Mouse (Mus musculus) forebrain, embryonic 15.5 days (tissue): ENCODE measurements around the gene Bloc1s6. TPM values are rescaled to one million over a fixed set of nuclear protein-coding genes. Genes with fewer than 3 reads are reported as not detected.

Experiments
- ATAC-seq: fragments of 200-750 bp; cut with Nextera tagmentation; replicated peaks from 2 replicates; pipeline ENCODE4 v1.8.0; 2017; ENCODE audit warnings: mild to moderate bottlenecking, moderate TSS enrichment, moderate library complexity
- H3K27ac ChIP-seq: fragments of 300-500 bp; sonication (generic); replicated peaks from 2 replicates; pipeline ENCODE4 v1.5.1; 2015; ENCODE audit warnings: mild to moderate bottlenecking, inconsistent platforms
- H3K27me3 ChIP-seq: fragments of 300-500 bp; sonication (generic); 2 replicates; pipeline ENCODE4 v1.6.1; 2015; ENCODE audit warnings: inconsistent platforms
- H3K36me3 ChIP-seq: fragments of 300-500 bp; sonication (generic); 2 replicates; pipeline ENCODE4 v1.6.1; 2015; ENCODE audit warnings: mild to moderate bottlenecking, inconsistent platforms
- H3K4me1 ChIP-seq: fragments of 300-500 bp; sonication (generic); 2 replicates; pipeline ENCODE4 v1.6.1; 2015; ENCODE audit warnings: inconsistent platforms
- H3K4me2 ChIP-seq: fragments of 300-500 bp; sonication (generic); replicated peaks from 2 replicates; pipeline ENCODE4 v1.6.1; 2015; ENCODE audit warnings: mild to moderate bottlenecking, inconsistent platforms
- H3K4me3 ChIP-seq: fragments of 300-500 bp; sonication (generic); 2 replicates; pipeline ENCODE4 v1.5.1; 2015; ENCODE audit warnings: mild to moderate bottlenecking, inconsistent platforms
- H3K9ac ChIP-seq: fragments of 300-500 bp; sonication (generic); replicated peaks from 2 replicates; pipeline ENCODE4 v1.6.1; 2015; ENCODE audit warnings: mild to moderate bottlenecking, inconsistent platforms
- H3K9me3 ChIP-seq: fragments of 300-500 bp; sonication (generic); 2 replicates; pipeline ENCODE4 v1.6.1; 2016; ENCODE audit warnings: inconsistent platforms
- WGBS: fragments of 180-500 bp; shearing (Covaris S2); methylation state at CpG from one replicate; pipeline ENCODE4 v1.1.7; 2015; ENCODE audit warnings: mixed read lengths; 5-methylcytosine and 5-hydroxymethylcytosine counted together
- polyA plus RNA-seq: library from polyadenylated mRNA; unstranded; fragments of >200 nt; fragmentation: Nextera tagmentation; extraction: Ambion mirVana; gene quantifications from 2 replicates; pipeline ENCODE4 v1.2.1, GENCODE M21; 2015

The Bloc1s6 gene
- polyA plus RNA-seq: 89.0 and 89.4 TPM in 2 replicates

DNA sequence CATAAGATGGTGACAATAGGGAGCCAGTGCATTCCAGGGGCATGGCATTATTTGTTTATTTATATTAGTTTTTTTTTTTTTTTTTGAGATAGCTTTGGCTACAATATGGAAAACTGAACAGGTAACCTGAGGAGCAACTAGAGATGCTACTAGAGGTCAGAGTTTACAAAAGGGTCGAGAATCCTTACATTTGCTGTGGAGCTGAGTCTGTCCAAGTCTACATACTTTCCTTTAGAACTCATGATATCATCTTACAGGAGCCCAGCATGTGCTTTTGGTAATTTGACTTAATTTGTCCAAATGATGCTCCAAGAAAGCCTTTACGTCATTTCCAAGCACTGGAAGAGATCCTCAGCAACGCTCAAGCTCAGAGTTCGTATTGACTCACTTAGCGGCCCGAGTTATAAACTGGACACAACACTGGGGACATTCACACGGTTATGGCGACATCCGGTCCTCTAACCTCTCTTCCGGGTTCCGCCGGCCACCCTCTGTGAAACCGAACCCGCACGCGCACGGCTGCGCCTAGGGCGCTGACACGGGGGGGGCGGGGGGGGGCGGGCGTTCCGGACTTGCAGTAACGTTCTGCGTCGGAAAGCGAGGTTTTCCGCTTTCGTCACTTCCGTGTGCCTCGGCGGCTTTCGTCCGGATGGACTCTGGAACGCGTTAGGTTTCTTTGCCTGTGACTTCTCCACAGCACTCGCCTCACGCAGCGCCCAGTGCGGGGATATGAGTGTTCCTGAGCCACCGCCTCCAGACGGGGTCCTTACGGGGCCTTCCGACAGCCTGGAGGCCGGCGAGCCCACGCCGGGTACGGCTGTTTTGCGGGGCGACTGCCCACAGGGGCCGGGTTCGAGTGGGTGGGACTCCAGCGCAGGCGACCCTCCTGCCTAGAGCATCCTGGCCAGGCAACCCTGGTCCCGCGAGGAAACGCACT, at the start of gene Bloc1s6:
Bloc1s6 (plus strand) TSS at position 610 of the 937 bp plus-strand sequence.
- peaks cover 6% of the 10 kb centered on the region for H3K36me3 ChIP-seq
- peak; percentile 97 for ATAC-seq
- under 1% methylated on average over 54 of the region's 59 CpGs for WGBS
- peaks cover 25% of the 10 kb centered on the region for H3K4me1 ChIP-seq
- no peaks in the 10 kb centered on the region for H3K9me3 ChIP-seq
- peak within 1 kb of the TSS; percentile 82 for H3K4me3 ChIP-seq
- H3K27ac ChIP-seq: peak within 1 kb of the TSS; percentile 94
- H3K27me3 ChIP-seq: peaks cover 13% of the 10 kb centered on the region
- H3K4me2 ChIP-seq: peak within 1 kb of the TSS; percentile 77
- peak within 1 kb of the TSS; percentile 90 for H3K9ac ChIP-seq

DNA sequence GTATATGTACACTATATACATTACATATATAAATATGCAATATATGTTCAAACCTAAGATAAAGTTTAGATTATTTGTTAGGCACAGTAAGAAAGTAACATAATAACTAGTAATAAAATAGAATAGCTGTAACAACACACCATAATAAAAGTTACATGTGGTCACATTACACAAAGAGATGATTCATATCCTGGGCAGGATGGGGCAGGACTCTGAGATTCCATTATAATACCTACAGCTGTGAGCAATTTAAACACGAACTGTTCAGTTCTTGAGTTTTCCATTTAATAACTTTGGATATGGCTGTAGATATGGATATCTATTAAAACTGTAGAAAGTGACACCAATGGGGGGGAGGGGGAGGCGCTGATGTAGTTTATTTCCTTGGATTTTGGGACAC, 40.8 kb upstream of the Bloc1s6 start:
- no peak overlapping the region for H3K4me2 ChIP-seq
- no peaks in the 10 kb centered on the region for H3K36me3 ChIP-seq
- H3K9ac ChIP-seq: no peak overlapping the region
- H3K27ac ChIP-seq: no peak overlapping the region
- no peak for ATAC-seq
- WGBS: 87% methylated on average over 2 of the region's 2 CpGs
- peaks cover 18% of the 10 kb centered on the region for H3K4me1 ChIP-seq
- H3K9me3 ChIP-seq: no peaks in the 10 kb centered on the region
- H3K4me3 ChIP-seq: no peak overlapping the region
- H3K27me3 ChIP-seq: no peaks in the 10 kb centered on the region

DNA sequence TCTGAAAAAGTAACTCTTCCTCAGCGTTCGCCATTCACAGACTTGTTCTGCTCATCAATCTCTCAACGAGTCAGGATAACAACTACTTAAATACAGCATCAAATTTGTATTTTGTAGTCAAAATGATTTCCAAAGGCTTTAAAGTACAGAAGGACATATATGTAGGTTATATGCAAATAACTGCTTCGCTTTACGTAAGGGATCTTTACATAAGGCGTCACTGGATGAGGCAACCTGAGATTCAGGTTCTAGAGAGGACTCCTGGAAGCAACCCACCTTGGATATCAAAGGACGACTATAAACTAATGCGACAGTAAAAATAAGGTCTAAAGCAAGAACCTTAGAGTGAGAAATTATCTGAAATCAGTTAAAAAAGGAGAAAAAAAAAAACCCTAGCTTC, 37.3 kb upstream of the Bloc1s6 start:
- Histone ChIP-seq H3K4me1 (peaks cover 18% of the 10 kb centered on the region), H3K9ac (no peak overlapping the region), H3K9me3 (no peaks in the 10 kb centered on the region), H3K36me3 (no peaks in the 10 kb centered on the region), H3K4me3 (peak overlapping the region; percentile 92), H3K27me3 (no peaks in the 10 kb centered on the region), H3K27ac (no peak overlapping the region), H3K4me2 (peak overlapping the region; percentile 88)
- 68% methylated on average over 8 of the region's 8 CpGs for WGBS
- no peak for ATAC-seq

DNA sequence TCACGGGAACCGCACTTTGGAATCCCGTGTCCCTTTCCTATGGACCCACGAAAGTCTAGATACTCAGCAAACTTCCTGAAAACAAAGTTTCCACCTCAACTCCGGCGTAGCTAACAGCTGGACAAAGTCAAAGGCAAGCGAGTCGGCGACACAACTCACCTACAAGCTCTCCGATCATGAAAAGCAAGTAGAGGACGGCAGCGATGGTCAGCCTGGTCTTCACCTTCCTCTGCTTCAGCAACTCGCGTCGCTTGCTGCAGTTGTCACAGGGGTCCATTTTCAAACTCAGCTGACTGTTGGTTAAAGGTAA, 36.5 kb upstream of the Bloc1s6 start:
- Histone ChIP-seq H3K27me3 (no peaks in the 10 kb centered on the region), H3K27ac (no peak overlapping the region), H3K4me3 (peak overlapping the region; percentile 92), H3K4me2 (peak overlapping the region; percentile 88), H3K9me3 (no peaks in the 10 kb centered on the region), H3K4me1 (peaks cover 18% of the 10 kb centered on the region), H3K9ac (peak overlapping the region; percentile 88), H3K36me3 (no peaks in the 10 kb centered on the region)
- under 1% methylated on average over 15 of the region's 15 CpGs for WGBS
- ATAC-seq: no peak

DNA sequence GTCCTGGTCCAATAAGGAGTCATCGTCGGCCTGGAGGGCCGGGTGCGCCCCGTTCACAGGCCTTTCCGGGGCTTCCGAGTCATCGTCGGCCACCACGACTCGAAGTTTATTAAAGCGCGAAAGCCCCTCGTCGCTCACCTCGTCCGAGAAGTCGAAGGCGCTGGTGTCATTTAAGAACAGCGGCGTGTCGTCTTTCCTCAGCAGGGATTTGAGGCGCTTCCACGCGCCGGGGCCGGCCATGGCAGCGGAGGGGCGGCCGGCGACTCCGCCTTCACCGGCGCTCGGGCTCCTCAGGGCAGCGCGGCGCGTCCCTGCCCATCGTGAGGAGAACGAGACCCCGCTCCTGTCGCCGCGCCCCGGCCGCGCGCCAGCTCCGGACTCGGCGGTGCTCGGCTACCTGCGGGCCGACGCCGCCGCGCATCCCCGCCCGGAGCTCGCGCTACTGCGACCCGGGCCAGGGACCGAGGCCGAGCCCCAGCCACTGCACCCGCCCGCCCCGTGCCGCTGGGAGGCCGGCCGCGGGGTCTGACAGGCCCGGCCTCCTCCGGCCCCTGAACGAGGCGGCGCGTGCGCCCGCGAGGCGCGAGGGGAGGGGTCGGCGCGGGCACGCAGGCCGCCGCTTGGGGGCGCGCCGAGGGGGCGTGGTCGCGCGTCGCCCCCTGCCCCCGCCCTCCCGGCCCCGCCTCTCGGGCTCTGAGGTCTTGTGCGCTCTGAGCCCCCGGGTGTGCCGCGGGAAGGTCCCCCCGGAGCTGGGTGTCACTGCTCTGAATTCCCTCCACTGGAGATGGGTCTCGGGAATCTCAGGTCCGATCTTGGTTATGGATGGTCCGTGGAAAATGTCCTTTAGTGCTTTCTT, 35.9 kb upstream of the Bloc1s6 start, which contains the start of gene Slc30a4:
Slc30a4 (minus strand) TSS at position 483 of the 856 bp plus-strand sequence.
- peak within 1 kb of the TSS; percentile 88 for H3K4me2 ChIP-seq
- no peaks in the 10 kb centered on the region for H3K9me3 ChIP-seq
- H3K27me3 ChIP-seq: no peaks in the 10 kb centered on the region
- peak within 1 kb of the TSS; percentile 92 for H3K4me3 ChIP-seq
- under 1% methylated on average over 104 of the region's 111 CpGs for WGBS
- H3K36me3 ChIP-seq: no peaks in the 10 kb centered on the region
- H3K9ac ChIP-seq: peak within 1 kb of the TSS; percentile 88
- peak; percentile 99 for ATAC-seq
- peak within 1 kb of the TSS; percentile 76 for H3K27ac ChIP-seq
- H3K4me1 ChIP-seq: peaks cover 18% of the 10 kb centered on the region

DNA sequence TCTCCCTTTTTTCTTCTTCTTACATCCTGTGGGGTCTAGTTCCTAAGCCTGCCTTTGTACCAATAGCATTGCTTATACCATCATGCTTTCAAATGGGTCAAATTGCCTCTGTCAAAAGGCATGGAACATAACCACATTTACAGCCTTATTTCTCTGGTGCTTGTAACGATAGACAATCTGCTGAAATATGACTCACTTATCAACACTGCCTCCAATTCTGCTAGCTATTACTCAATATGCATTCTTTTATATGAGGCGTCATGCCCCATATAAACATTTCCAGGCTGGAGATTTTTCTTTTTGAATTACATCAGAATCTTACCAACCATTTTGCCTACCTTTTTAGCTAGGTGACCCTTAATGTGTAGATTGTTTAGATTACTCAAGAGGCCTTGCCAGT, 33.7 kb upstream of the Bloc1s6 start:
- Histone ChIP-seq H3K9ac (no peak overlapping the region), H3K4me3 (no peak overlapping the region), H3K27me3 (no peaks in the 10 kb centered on the region), H3K4me1 (peaks cover 18% of the 10 kb centered on the region), H3K4me2 (no peak overlapping the region), H3K27ac (no peak overlapping the region), H3K9me3 (no peaks in the 10 kb centered on the region), H3K36me3 (no peaks in the 10 kb centered on the region)
- WGBS: 86% methylated on average over 2 of the region's 2 CpGs
- ATAC-seq: no peak

DNA sequence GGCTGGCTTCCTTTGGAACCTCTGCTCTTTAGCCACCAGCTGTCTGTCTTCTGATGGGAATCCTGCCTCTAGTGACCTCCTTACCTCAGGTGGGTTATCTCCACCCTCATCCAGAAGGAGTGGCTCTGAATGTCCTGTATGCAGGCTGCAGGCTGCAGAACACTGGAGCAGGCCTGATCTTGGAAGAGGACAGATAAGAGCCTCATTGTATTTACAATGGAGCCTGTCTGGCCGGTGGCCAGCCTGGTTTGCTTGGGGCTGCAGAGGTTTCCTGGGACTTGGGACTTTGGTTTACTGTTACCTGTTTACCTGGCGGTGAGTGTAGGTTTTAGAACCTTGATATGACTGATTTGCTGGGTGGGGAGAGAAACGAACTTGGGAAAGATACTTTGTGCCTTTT, 30.2 kb upstream of the Bloc1s6 start:
- H3K9me3 ChIP-seq: no peaks in the 10 kb centered on the region
- no peak overlapping the region for H3K4me2 ChIP-seq
- no peaks in the 10 kb centered on the region for H3K4me1 ChIP-seq
- 70% methylated on average over 3 of the region's 3 CpGs for WGBS
- H3K36me3 ChIP-seq: no peaks in the 10 kb centered on the region
- no peak overlapping the region for H3K4me3 ChIP-seq
- no peak overlapping the region for H3K27ac ChIP-seq
- no peak overlapping the region for H3K9ac ChIP-seq
- no peak for ATAC-seq
- no peaks in the 10 kb centered on the region for H3K27me3 ChIP-seq

DNA sequence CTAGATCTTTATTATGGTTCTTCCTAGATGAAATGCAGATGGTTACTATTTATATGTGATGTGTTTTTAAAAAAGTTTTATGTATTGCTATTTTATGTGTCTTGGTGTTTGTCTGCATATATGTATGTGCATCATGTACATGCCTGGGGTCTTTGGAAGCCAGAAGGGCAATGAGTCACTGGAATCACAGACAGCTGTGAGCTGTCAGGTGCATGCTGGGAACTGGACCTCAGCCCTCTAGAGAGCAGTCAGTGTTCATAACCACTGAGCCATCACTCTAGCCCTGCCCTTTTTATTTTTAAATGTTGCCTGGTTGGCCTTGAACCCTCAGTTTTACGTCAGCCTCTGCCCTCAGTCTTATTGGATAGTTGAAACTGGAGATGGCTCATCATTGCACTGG, 29.1 kb upstream of the Bloc1s6 start:
- Histone ChIP-seq H3K4me2 (no peak overlapping the region), H3K9ac (no peak overlapping the region), H3K27me3 (no peaks in the 10 kb centered on the region), H3K36me3 (no peaks in the 10 kb centered on the region), H3K27ac (no peak overlapping the region), H3K4me1 (no peaks in the 10 kb centered on the region), H3K9me3 (no peaks in the 10 kb centered on the region), H3K4me3 (no peak overlapping the region)
- ATAC-seq: no peak
- 94% methylated on average over 1 of the region's 1 CpGs for WGBS

DNA sequence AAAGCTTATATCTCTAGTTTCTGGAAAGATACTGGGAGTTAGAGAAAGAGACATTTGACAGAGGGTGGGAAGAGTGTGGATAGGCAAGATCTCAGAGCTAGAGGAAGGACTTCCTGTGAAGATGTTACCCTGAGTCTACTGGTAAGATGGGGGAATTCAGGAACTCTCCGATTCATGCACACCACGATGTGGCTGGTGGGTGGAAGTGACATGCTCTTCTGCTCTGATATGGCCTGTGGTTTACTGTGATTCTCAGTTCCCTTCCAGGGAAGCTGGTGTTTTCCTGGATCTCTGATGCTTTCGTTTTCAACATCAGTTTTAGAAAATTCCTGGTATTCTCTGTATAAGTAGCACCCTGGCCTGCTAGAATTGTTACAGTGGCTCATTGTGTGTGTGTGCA, 26.4 kb upstream of the Bloc1s6 start:
- Histone ChIP-seq H3K27me3 (no peaks in the 10 kb centered on the region), H3K4me1 (no peaks in the 10 kb centered on the region), H3K9me3 (no peaks in the 10 kb centered on the region), H3K9ac (no peak overlapping the region), H3K27ac (no peak overlapping the region), H3K4me3 (no peak overlapping the region), H3K36me3 (no peaks in the 10 kb centered on the region), H3K4me2 (no peak overlapping the region)
- no peak for ATAC-seq
- 85% methylated on average over 3 of the region's 3 CpGs for WGBS

DNA sequence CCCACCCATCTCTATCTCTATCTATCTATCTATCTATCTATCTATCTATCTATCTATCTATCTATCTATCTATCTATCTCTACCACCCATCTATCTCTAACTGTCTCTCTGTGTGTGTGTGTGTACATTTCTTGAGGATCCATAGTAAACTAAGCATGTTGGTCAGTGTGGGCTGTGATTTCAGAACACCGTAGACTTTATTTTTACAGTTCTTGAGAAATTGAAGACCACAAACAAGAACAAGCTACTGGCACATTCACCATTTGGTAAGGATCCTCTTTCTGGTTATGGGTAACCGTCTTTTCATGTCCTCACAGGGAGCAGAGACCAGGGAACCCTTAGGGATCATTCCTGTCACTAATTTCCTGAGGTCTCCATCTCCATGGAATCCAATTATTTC, 25.5 kb upstream of the Bloc1s6 start:
- no peaks in the 10 kb centered on the region for H3K4me1 ChIP-seq
- H3K36me3 ChIP-seq: no peaks in the 10 kb centered on the region
- no peaks in the 10 kb centered on the region for H3K27me3 ChIP-seq
- H3K4me3 ChIP-seq: no peak overlapping the region
- H3K4me2 ChIP-seq: no peak overlapping the region
- no peaks in the 10 kb centered on the region for H3K9me3 ChIP-seq
- H3K27ac ChIP-seq: no peak overlapping the region
- no peak overlapping the region for H3K9ac ChIP-seq
- no peak for ATAC-seq
- WGBS: 90% methylated on average over 2 of the region's 2 CpGs

DNA sequence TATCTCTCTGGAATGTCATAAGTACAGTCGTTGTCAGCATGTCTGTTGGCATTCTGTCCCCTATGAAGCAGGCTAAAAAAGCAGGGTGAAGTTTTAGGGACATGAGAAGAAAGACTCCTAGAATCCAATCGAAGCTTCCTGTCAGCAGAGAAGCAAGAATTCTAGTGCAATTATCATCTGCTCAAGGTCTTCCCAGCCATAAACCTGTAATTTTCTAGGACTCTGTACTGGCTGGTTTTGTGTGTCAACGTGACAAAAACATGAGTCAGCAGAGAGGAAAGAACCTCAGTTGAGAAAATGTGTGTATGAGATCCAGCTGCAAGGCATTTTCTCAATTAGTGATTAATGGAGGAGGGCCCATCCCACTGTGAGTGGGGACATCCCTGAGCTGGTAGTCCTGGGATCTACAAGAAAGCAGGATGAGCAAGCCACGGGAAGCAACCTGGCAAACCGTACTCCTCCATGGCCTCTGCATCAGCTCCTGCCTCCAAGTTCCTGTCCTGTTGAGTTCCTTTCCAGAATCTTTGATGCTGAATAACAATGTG, 23.1 kb upstream of the Bloc1s6 start:
- Histone ChIP-seq H3K27ac (no peak overlapping the region), H3K4me3 (no peak overlapping the region), H3K4me1 (no peaks in the 10 kb centered on the region), H3K9me3 (no peaks in the 10 kb centered on the region), H3K36me3 (no peaks in the 10 kb centered on the region), H3K27me3 (no peaks in the 10 kb centered on the region), H3K4me2 (no peak overlapping the region), H3K9ac (no peak overlapping the region)
- WGBS: 68% methylated on average over 5 of the region's 5 CpGs
- ATAC-seq: no peak

DNA sequence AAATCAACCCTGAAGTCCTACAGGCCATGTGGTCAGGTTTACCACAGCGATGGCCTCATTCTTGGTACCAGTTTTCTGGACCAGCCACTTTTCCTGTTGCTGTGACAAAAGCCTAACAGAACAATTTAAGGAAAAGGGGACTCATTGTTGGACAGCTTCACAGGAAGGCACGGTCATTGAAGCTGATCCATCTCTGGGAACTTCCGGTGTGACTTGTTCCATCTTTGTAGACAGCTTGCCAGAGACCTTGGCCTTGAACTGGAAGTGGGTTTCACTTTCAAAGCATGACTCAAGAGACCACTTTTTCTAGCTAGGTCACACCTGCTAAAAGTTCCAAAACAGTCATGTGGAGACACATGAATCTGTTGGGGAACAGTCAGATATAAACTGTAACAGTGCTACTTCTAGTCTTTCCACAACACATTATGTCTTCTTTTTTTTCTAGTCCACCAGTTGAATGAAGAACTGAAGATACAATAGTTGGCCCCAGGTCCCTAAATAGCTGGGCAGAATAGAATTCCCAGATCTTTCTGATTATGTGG, 21.9 kb upstream of the Bloc1s6 start:
- WGBS: 86% methylated on average over 3 of the region's 3 CpGs
- no peak overlapping the region for H3K4me3 ChIP-seq

More for the DNA sequence above, 21.9 kb upstream of the Bloc1s6 start:
- Histone ChIP-seq H3K27ac (no peak overlapping the region), H3K9me3 (no peaks in the 10 kb centered on the region), H3K27me3 (no peaks in the 10 kb centered on the region), H3K4me2 (no peak overlapping the region), H3K4me1 (no peaks in the 10 kb centered on the region), H3K9ac (no peak overlapping the region), H3K36me3 (no peaks in the 10 kb centered on the region)
- ATAC-seq: no peak
